Comparison of ENCODE assay signal across 9 mouse cellular contexts in the genomic region with DNA sequence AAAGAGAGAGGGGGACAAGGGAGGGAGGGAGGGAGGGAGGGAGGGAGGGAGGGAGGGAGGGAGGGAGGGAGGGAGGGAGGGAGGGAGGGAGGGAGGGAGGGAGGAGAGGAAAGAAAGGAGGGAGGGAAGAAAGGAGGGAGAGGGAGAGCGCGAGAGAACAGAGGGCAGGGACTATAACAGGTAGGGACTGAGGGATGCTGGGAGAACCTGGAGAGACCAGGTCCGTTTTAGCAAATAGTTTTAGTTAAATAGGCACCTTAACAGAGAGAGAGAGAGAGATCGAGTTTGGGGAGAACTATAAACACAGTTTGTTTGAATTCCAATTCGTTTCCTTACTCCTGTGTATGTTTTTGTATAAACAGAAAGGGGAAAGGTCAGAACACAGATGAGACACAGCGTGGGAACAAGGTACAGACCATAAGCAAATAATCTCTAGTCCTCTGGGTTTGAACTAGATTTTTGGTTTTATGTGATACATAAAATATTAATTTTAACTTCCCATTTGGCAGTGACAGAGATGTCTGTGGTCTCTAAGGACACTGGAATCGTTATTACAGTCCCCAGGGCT. TPM values are rescaled to one million over a fixed set of nuclear protein-coding genes. Genes with fewer than 3 reads are reported as not detected.
DNase-seq lines count a peak whose midpoint lies in the region; ATAC-seq and TF ChIP-seq lines count a peak whose summit lies in the region.
"Had no signal": no experiment of that assay in that cellular context is flagged by ENCODE, and none has a peak within 500 bp of the region (broad histone marks: within the 10 kb centered on the region; RNA-seq: fewer than 3 reads in every experiment).

No protein-coding gene starts in this region.

- no peaks in the 10 kb centered on the region for H3K4me1 ChIP-seq in kidney, embryonic 14.5 days (ENCODE audit: control insufficient read depth, insufficient read depth, low read length)
- H3K4me1 ChIP-seq in cortical plate, adult 2 months (ENCODE audit: control insufficient read depth, insufficient read depth, low read length) = peaks cover 1% of the 10 kb centered on the region; the same call in 1 of the 2 replicates
- H3K4me1 ChIP-seq in hindbrain, embryonic 13.5 days (replicated peaks) = peaks cover 13% of the 10 kb centered on the region
- H3K4me1 ChIP-seq in midbrain, embryonic 12.5 days = peaks cover 13% of the 10 kb centered on the region; the same call in 1 of the 2 replicates

- WGBS in kidney, embryonic 14.5 days = 16% methylated on average over 7 of the region's 7 CpGs
- 17% methylated on average over 7 of the region's 7 CpGs for WGBS in hindbrain, embryonic 13.5 days
- WGBS in midbrain, embryonic 12.5 days = 28% methylated on average over 7 of the region's 7 CpGs

- no peak overlapping the region for H3K27ac ChIP-seq in kidney, embryonic 14.5 days (ENCODE audit: low read depth, low read length)
- H3K27ac ChIP-seq in cortical plate, adult 2 months (ENCODE audit: insufficient read depth, low read length) = no peak overlapping the region
- H3K27ac ChIP-seq in hindbrain, embryonic 13.5 days = 0 out of 2 replicates have a peak overlapping the region, but pooled peaks have one; percentile 44
- peak overlapping the region; percentile 52; the same call in 1 of the 2 replicates for H3K27ac ChIP-seq in midbrain, embryonic 12.5 days (replicated peaks)

- peak overlapping the region; percentile 26; the same call in 1 of the 2 replicates for H3K4me3 ChIP-seq in kidney, embryonic 14.5 days (ENCODE audit: low read length)
- peak overlapping the region; percentile 18 for H3K4me3 ChIP-seq in cortical plate, adult 2 months (ENCODE audit: insufficient read depth, low read length)
- no peak overlapping the region for H3K4me3 ChIP-seq in hindbrain, embryonic 13.5 days
- H3K4me3 ChIP-seq in midbrain, embryonic 12.5 days = 0 out of 2 replicates have a peak overlapping the region, but pooled peaks have one; percentile 25

- no peak for TF ChIP-seq CTCF in cortical plate, adult 2 months (IDR thresholded peaks at IDR 0.05; ENCODE audit: extremely low read depth, insufficient read depth, low read length)

- no peak overlapping the region for H3K9ac ChIP-seq in kidney, embryonic 14.5 days (ENCODE audit: low read depth, low read length)
- H3K9ac ChIP-seq in hindbrain, embryonic 13.5 days = no peak overlapping the region
- no peak overlapping the region for H3K9ac ChIP-seq in midbrain, embryonic 12.5 days (replicated peaks)

- H3K36me3 ChIP-seq in kidney, embryonic 14.5 days (ENCODE audit: control insufficient read depth, insufficient read depth, low read length) = no peaks in the 10 kb centered on the region
- H3K36me3 ChIP-seq in hindbrain, embryonic 13.5 days = no peaks in the 10 kb centered on the region
- no peaks in the 10 kb centered on the region for H3K36me3 ChIP-seq in midbrain, embryonic 12.5 days
- H3K36me3 ChIP-seq: G1E had no signal

- no peak for DNase-seq in kidney, adult 8-10 months
- DNase-seq in frontal cortex, postnatal 14 days (ENCODE audit: low spot score in 2 of 2) = no peak
- no peak for DNase-seq in spleen, postnatal 36 days (ENCODE audit: low spot score in 2 of 2)
- no peak for DNase-seq in frontal cortex, postnatal 25 days (ENCODE audit: low spot score in 2 of 2)

- H3K9me3 ChIP-seq in kidney, embryonic 14.5 days (ENCODE audit: control insufficient read depth, low read length) = no peaks in the 10 kb centered on the region
- H3K9me3 ChIP-seq in hindbrain, embryonic 13.5 days = no peaks in the 10 kb centered on the region
- H3K9me3 ChIP-seq in midbrain, embryonic 12.5 days = no peaks in the 10 kb centered on the region
- H3K9me3 ChIP-seq: G1E had no signal

- no peaks in the 10 kb centered on the region for H3K27me3 ChIP-seq in kidney, embryonic 14.5 days (ENCODE audit: control insufficient read depth, insufficient read depth, low read length)
- H3K27me3 ChIP-seq in hindbrain, embryonic 13.5 days = no peaks in the 10 kb centered on the region
- H3K27me3 ChIP-seq in midbrain, embryonic 12.5 days = no peaks in the 10 kb centered on the region

- no peak for TF ChIP-seq POLR2A in cortical plate, adult 2 months (IDR thresholded peaks at IDR 0.05; ENCODE audit: extremely low read depth, insufficient read depth, low read length)

- peak overlapping the region; percentile 30; the same call in 1 of the 2 replicates for H3K4me2 ChIP-seq in kidney, embryonic 14.5 days (replicated peaks; ENCODE audit: low read depth, low read length)
- H3K4me2 ChIP-seq in hindbrain, embryonic 13.5 days = peak overlapping the region; percentile 47
- H3K4me2 ChIP-seq in midbrain, embryonic 12.5 days (replicated peaks) = peak overlapping the region; percentile 43

- ATAC-seq in kidney, embryonic 14.5 days (ENCODE audit: low FRiP score, low TSS enrichment) = no peak
- peak; percentile 50; the same call in 1 of the 2 replicates for ATAC-seq in hindbrain, embryonic 13.5 days (ENCODE audit: low FRiP score)
- no peak for ATAC-seq in midbrain, embryonic 12.5 days (ENCODE audit: low FRiP score, low read depth)

RNA-seq across cellular contexts. Expression of gene Klhl7, which starts 22.6 kb away (rescaled TPM):
- polyA plus RNA-seq in kidney, embryonic 14.5 days (2014; fragmentation: Nextera tagmentation; extraction: Ambion mirVana) = 30.3 and 46.4 TPM in 2 replicates
- polyA plus RNA-seq in cortical plate, adult 2 months (2012; rRNA removed) = 52.9 and 54.5 TPM in 2 replicates
- polyA plus RNA-seq in hindbrain, embryonic 13.5 days (2015; fragmentation: Nextera tagmentation; extraction: Ambion mirVana) = 153 and 158 TPM in 2 replicates
- 130 and 144 TPM in 2 replicates for polyA plus RNA-seq in midbrain, embryonic 12.5 days (2016; fragmentation: Nextera tagmentation; extraction: Ambion mirVana)

RNA-seq across cellular contexts. Expression of gene Fam126a, which starts 47.3 kb away (rescaled TPM):
- 10.1 and 26.8 TPM in 2 replicates for polyA plus RNA-seq in kidney, embryonic 14.5 days (2014; fragmentation: Nextera tagmentation; extraction: Ambion mirVana)
- 7.9 and 8.5 TPM in 2 replicates for polyA plus RNA-seq in cortical plate, adult 2 months (2012; rRNA removed)
- 33.9 and 36.4 TPM in 2 replicates for polyA plus RNA-seq in hindbrain, embryonic 13.5 days (2015; fragmentation: Nextera tagmentation; extraction: Ambion mirVana)
- 46.0 and 47.4 TPM in 2 replicates for polyA plus RNA-seq in midbrain, embryonic 12.5 days (2016; fragmentation: Nextera tagmentation; extraction: Ambion mirVana)

Comparison
In these comparisons a context has a peak if more than half of its experiments do, and no peak if none do; other contexts are left out.
1. H3K27ac ChIP-seq: peak in hindbrain, embryonic 13.5 days (single experiment) and midbrain, embryonic 12.5 days (single experiment); none in kidney, embryonic 14.5 days (single experiment) and cortical plate, adult 2 months (single experiment).
2. Peak in every context shown above with its lines, with median percentiles within 50 percentile points of each other: H3K4me2 ChIP-seq.